Mouse (Mus musculus) heart, postnatal 0 days (tissue): Measurements from ENCODE around the gene Klhdc10. TPM values are rescaled to one million over a fixed set of nuclear protein-coding genes. Genes with fewer than 3 reads are reported as not detected.

Source experiments
- ATAC-seq: fragments of 200-750 bp; cut with Nextera tagmentation; 2 replicates; pipeline ENCODE4 v1.8.0; 2017; ENCODE audit warnings: low read depth, moderate number of reproducible peaks, moderate library complexity; ENCODE audit not compliant: insufficient read depth
- DNase-seq: peaks from one replicate; pipeline ENCODE4 v3.0.0-alpha.2; 2016; ENCODE audit warnings: low spot score
- H3K27ac ChIP-seq: fragments of 300-500 bp; sonication (generic); 2 replicates; pipeline ENCODE4 v1.5.1; 2014; ENCODE audit warnings: low read depth, mild to moderate bottlenecking
- H3K27me3 ChIP-seq: fragments of 300-500 bp; sonication (generic); 2 replicates; pipeline ENCODE4 v1.6.1; 2014; ENCODE audit warnings: low read length, mixed read lengths; ENCODE audit not compliant: control insufficient read depth, insufficient read depth
- H3K36me3 ChIP-seq: fragments of 300-500 bp; sonication (generic); replicated peaks from 2 replicates; pipeline ENCODE4 v1.6.1; 2014; ENCODE audit warnings: low read length, mixed read lengths; ENCODE audit not compliant: control insufficient read depth, insufficient read depth
- H3K4me1 ChIP-seq: fragments of 300-500 bp; sonication (generic); 2 replicates; pipeline ENCODE4 v1.6.1; 2014; ENCODE audit warnings: antibody characterized with exemption; ENCODE audit not compliant: control insufficient read depth, insufficient read depth
- H3K4me2 ChIP-seq: fragments of 300-500 bp; sonication (generic); 2 replicates; pipeline ENCODE4 v1.6.1; 2014; ENCODE audit warnings: low read depth, mild to moderate bottlenecking, low read length, moderate library complexity
- H3K4me3 ChIP-seq: fragments of 300-500 bp; sonication (generic); 2 replicates; pipeline ENCODE4 v1.5.1; 2014; ENCODE audit warnings: low read depth, low read length
- H3K9ac ChIP-seq: fragments of 300-500 bp; sonication (generic); replicated peaks from 2 replicates; pipeline ENCODE4 v1.6.1; 2014; ENCODE audit warnings: low read depth, low read length, mixed read lengths
- H3K9me3 ChIP-seq: fragments of 300-500 bp; sonication (generic); replicated peaks from 2 replicates; pipeline ENCODE4 v1.6.1; 2016; ENCODE audit warnings: low read length; ENCODE audit not compliant: control insufficient read depth
- CTCF ChIP-seq: IDR thresholded peaks from 2 replicates; pipeline ENCODE4 v1.5.1; 2016; ENCODE audit warnings: antibody characterized with exemption, control low read depth, low read depth
- EP300 ChIP-seq: IDR thresholded peaks from 2 replicates; pipeline ENCODE4 v1.6.1; 2016; ENCODE audit warnings: antibody characterized with exemption, low read depth
- WGBS: fragments of 180-500 bp; shearing (Covaris S2); extraction: QIAGEN DNeasy Blood & Tissue Kit; methylation state at CpG from one replicate; pipeline ENCODE4 v1.1.7; 2014; 5-methylcytosine and 5-hydroxymethylcytosine counted together
- polyA plus RNA-seq: library from polyadenylated mRNA; unstranded; fragments of >200 nt; fragmentation: Nextera tagmentation; extraction: Ambion mirVana; gene quantifications from 2 replicates; pipeline ENCODE4 v1.2.1, GENCODE M21; 2015
- total RNA-seq: library from RNA; depleted of rRNA; stranded (reverse); fragments of >200 nt; gene quantifications from 2 replicates; pipeline ENCODE4 v1.2.3, GENCODE M21; 2014; ENCODE audit warnings: low replicate concordance; rRNA removed

Gene Klhdc10
- total and polyA plus RNA-seq, 2 experiments from 2014 or later = 11.8 to 86.7 TPM

DNA sequence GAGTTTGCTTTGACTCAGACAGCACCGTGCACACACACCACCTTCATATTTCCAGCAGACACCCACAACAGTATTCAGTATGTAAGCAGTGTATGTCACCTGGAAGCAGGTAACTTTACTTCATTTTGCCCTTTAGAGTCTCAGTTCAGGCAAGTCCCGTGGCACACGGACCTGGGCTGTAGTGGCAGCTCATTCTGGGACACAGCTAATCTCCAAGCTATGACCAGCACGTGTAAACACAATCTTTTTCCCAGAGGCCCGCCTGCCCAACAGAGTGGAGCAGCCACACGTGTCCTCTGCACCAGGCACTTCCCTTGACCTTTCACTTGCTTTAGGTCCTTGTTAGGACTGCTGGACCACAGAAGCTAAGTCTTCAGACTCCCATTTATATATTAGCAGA, 84.8 kb downstream of the Klhdc10 start:
- TF ChIP-seq CTCF = no peak
- TF ChIP-seq EP300 = no peak
- no peaks in the 10 kb centered on the region for H3K4me1 ChIP-seq
- H3K9ac ChIP-seq = no peak overlapping the region
- H3K4me3 ChIP-seq = no peak overlapping the region
- no peak for ATAC-seq
- H3K4me2 ChIP-seq = no peak overlapping the region
- 72% methylated on average over 6 of the region's 6 CpGs for WGBS
- no peaks in the 10 kb centered on the region for H3K9me3 ChIP-seq
- no peak for DNase-seq
- H3K27ac ChIP-seq = no peak overlapping the region
- H3K36me3 ChIP-seq = peaks cover 87% of the 10 kb centered on the region
- H3K27me3 ChIP-seq = no peaks in the 10 kb centered on the region

DNA sequence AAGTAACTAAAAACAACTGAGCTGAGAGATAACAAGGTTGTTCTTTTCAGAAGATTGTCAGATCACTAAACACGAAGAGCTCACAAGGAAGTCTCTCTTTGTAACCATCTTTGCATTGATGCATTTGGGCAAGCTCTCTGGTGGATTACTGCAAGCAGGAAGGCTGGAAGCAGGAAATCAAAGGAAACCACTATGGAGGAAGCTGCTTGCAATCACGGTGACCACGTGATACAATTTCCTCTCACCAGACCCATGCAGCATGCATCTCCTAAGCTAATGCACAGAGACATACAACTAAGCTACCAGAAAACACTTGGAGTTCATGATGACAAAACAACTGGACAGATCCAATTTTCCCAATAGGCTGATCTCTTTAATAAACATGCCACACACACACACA, 97.4 kb downstream of the Klhdc10 start:
- TF ChIP-seq CTCF (no peak), EP300 (no peak)
- Histone ChIP-seq H3K27ac (no peak overlapping the region), H3K4me3 (no peak overlapping the region), H3K4me1 (no peaks in the 10 kb centered on the region), H3K9ac (no peak overlapping the region), H3K27me3 (no peaks in the 10 kb centered on the region), H3K9me3 (no peaks in the 10 kb centered on the region), H3K36me3 (peaks cover 66% of the 10 kb centered on the region), H3K4me2 (no peak overlapping the region)
- 70% methylated on average over 3 of the region's 3 CpGs for WGBS
- DNase-seq (no peak), ATAC-seq (no peak)

Other genes starting within 250 kb of the Klhdc10 start
- gene Ube2h, start 97.3 kb upstream of the Klhdc10 start, total RNA-seq = 22.5 and 31.9 TPM in 2 replicates
- gene Ube2h, start 97.3 kb upstream of the Klhdc10 start, polyA plus RNA-seq = 30.4 and 32.4 TPM in 2 replicates
- 35.0 and 40.4 TPM in 2 replicates for gene Zc3hc1, start 10.8 kb upstream of the Klhdc10 start, total RNA-seq
- gene Zc3hc1, start 10.8 kb upstream of the Klhdc10 start, polyA plus RNA-seq = 24.3 and 27.8 TPM in 2 replicates
- gene Tmem209, start 107.9 kb downstream of the Klhdc10 start, total RNA-seq = 36.9 and 41.8 TPM in 2 replicates
- gene Tmem209, start 107.9 kb downstream of the Klhdc10 start, polyA plus RNA-seq = 10.9 and 13.1 TPM in 2 replicates
- not detected in 2 replicates for gene Ssmem1, start 108.0 kb downstream of the Klhdc10 start, total RNA-seq
- gene Ssmem1, start 108.0 kb downstream of the Klhdc10 start, polyA plus RNA-seq = 0.08 TPM in 1 of 2 replicates, not detected in the other
- not detected in 2 replicates for gene Cpa2, start 139.7 kb downstream of the Klhdc10 start, total RNA-seq
- 2.7 and 2.8 TPM in 2 replicates for gene Cpa2, start 139.7 kb downstream of the Klhdc10 start, polyA plus RNA-seq
- 0.23 TPM in 1 of 2 replicates, not detected in the other for gene Cpa4, start 166.5 kb downstream of the Klhdc10 start, total RNA-seq
- gene Cpa4, start 166.5 kb downstream of the Klhdc10 start, polyA plus RNA-seq = 0.30 and 0.46 TPM in 2 replicates
- gene Cpa5, start 209.1 kb downstream of the Klhdc10 start, total RNA-seq = 0.46 and 1.6 TPM in 2 replicates
- gene Cpa5, start 209.1 kb downstream of the Klhdc10 start, polyA plus RNA-seq = 0.32 and 0.67 TPM in 2 replicates
- 11.5 and 16.8 TPM in 2 replicates for gene Cpa1, start 237.3 kb downstream of the Klhdc10 start, total RNA-seq
- gene Cpa1, start 237.3 kb downstream of the Klhdc10 start, polyA plus RNA-seq = 4.4 and 6.2 TPM in 2 replicates